Mouse (Mus musculus): ENCODE results near the gene Olfr15. TPM values are rescaled to one million over a fixed set of nuclear protein-coding genes. Genes with fewer than 3 reads are reported as not detected.
"Not testable (repeated sequence)": the region's sequence is repeated elsewhere in the genome, so short reads cannot be mapped to it uniquely, and the experiment has no call there.

The Olfr15 gene
- polyA plus RNA-seq, 1 experiment from 2014 or later, result not detected

DNA sequence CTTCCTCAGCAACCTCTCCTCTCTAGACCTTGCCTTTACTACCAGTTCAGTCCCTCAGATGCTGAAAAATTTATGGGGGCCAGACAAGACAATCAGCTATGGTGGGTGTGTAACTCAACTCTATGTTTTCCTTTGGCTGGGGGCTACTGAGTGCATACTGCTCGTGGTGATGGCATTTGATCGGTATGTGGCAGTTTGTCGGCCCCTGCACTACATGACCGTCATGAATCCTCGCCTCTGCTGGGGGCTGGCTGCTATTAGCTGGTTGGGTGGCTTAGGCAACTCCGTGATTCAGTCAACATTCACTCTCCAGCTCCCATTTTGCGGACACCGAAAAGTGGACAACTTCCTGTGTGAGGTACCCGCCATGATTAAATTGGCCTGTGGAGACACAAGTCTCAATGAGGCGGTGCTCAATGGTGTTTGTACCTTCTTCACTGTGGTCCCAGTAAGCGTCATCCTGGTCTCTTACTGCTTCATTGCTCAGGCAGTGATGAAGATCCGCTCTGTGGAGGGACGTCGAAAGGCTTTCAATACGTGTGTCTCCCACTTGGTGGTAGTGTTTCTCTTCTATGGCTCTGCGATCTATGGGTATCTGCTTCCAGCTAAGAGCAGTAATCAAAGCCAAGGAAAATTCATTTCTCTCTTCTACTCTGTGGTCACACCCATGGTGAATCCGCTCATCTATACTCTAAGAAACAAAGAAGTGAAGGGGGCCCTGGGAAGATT lies 8.6 kb downstream of the Olfr15 start:
- WGBS, result 56% methylated on average over 17 of the region's 17 CpGs
- H3K4me2 ChIP-seq (ENCODE audit: low read depth, low read length), result no peak overlapping the region
- H3K4me3 ChIP-seq (replicated peaks; ENCODE audit: low read length), result no peak overlapping the region
- H3K4me1 ChIP-seq (ENCODE audit: control insufficient read depth, insufficient read depth, low read length), result no peaks in the 10 kb centered on the region
- H3K9ac ChIP-seq (ENCODE audit: low read length), result no peak overlapping the region
- H3K27me3 ChIP-seq (ENCODE audit: control insufficient read depth, insufficient read depth, low read length), result no peaks in the 10 kb centered on the region
- H3K27ac ChIP-seq (ENCODE audit: low read length), result no peak overlapping the region
- ATAC-seq (ENCODE audit: insufficient read depth, low FRiP score), result 0 out of 2 replicates have a peak, but pooled peaks have one; percentile 37
- no peaks in the 10 kb centered on the region for H3K9me3 ChIP-seq (replicated peaks; ENCODE audit: control insufficient read depth, low read length)
- no peaks in the 10 kb centered on the region for H3K36me3 ChIP-seq (ENCODE audit: control insufficient read depth, insufficient read depth, low read length)

DNA sequence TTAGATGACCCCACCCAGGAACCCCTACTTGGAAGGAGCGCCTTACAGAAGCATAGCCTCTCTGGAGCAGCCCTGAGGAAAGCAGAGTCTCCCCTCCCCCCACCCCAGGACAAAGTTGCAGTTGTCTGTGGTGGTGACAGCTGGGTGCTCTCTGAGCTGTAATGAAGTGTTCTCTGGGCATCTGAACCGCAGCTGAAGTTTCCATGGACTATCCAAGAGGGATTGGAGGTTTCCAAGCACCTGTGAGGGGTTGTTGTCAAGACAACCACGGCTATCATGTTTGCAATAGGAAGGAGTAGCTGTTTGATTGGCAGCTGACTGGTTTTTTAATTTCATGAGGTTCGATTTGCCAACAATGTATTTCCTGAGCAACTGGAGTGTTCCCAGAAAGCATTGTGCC lies 12.3 kb downstream of the Olfr15 start:
- no peak for ATAC-seq (ENCODE audit: insufficient read depth, low FRiP score)
- Histone ChIP-seq H3K9ac (ENCODE audit: low read length) (no peak overlapping the region), H3K9me3 (replicated peaks; ENCODE audit: control insufficient read depth, low read length) (no peaks in the 10 kb centered on the region)

DNA sequence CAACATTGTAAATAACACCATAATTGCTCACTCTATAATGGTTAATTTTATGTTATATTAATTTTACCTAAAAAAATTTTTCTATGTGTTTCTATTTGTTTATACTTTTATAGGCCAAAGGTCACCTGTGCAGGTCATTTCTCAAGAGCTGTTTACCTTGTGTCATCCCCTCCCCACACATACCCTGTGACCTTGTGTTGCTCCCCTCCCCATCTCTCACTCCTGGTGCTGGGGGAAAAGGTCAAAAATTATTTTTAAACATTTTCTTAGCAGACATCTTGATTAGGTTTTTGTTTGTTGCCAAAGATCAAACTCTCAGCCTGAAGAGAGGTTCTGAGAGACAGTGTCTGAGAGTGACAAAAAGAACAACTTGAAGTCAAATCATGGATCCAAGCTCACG lies 13.1 kb downstream of the Olfr15 start:
- WGBS, result 61% methylated on average over 1 of the region's 1 CpGs
- no peak overlapping the region for H3K9ac ChIP-seq (ENCODE audit: low read length)
- H3K9me3 ChIP-seq (replicated peaks; ENCODE audit: control insufficient read depth, low read length), result no peaks in the 10 kb centered on the region
- no peaks in the 10 kb centered on the region for H3K27me3 ChIP-seq (ENCODE audit: control insufficient read depth, insufficient read depth, low read length)
- H3K4me2 ChIP-seq (ENCODE audit: low read depth, low read length), result no peak overlapping the region
- H3K4me3 ChIP-seq (replicated peaks; ENCODE audit: low read length), result no peak overlapping the region
- H3K27ac ChIP-seq (ENCODE audit: low read length), result no peak overlapping the region
- ATAC-seq (ENCODE audit: insufficient read depth, low FRiP score), result no peak
- H3K4me1 ChIP-seq (ENCODE audit: control insufficient read depth, insufficient read depth, low read length), result peaks cover 7% of the 10 kb centered on the region; the same call in 1 of the 2 replicates
- no peaks in the 10 kb centered on the region for H3K36me3 ChIP-seq (ENCODE audit: control insufficient read depth, insufficient read depth, low read length)

More for the DNA sequence above, 12.3 kb downstream of the Olfr15 start:
- Histone ChIP-seq H3K36me3 (ENCODE audit: control insufficient read depth, insufficient read depth, low read length) (no peaks in the 10 kb centered on the region), H3K4me1 (ENCODE audit: control insufficient read depth, insufficient read depth, low read length) (peaks cover 6% of the 10 kb centered on the region; the same call in 1 of the 2 replicates), H3K4me3 (replicated peaks; ENCODE audit: low read length) (no peak overlapping the region), H3K27ac (ENCODE audit: low read length) (no peak overlapping the region), H3K27me3 (ENCODE audit: control insufficient read depth, insufficient read depth, low read length) (no peaks in the 10 kb centered on the region), H3K4me2 (ENCODE audit: low read depth, low read length) (no peak overlapping the region)
- 24% methylated on average over 4 of the region's 4 CpGs for WGBS

DNA sequence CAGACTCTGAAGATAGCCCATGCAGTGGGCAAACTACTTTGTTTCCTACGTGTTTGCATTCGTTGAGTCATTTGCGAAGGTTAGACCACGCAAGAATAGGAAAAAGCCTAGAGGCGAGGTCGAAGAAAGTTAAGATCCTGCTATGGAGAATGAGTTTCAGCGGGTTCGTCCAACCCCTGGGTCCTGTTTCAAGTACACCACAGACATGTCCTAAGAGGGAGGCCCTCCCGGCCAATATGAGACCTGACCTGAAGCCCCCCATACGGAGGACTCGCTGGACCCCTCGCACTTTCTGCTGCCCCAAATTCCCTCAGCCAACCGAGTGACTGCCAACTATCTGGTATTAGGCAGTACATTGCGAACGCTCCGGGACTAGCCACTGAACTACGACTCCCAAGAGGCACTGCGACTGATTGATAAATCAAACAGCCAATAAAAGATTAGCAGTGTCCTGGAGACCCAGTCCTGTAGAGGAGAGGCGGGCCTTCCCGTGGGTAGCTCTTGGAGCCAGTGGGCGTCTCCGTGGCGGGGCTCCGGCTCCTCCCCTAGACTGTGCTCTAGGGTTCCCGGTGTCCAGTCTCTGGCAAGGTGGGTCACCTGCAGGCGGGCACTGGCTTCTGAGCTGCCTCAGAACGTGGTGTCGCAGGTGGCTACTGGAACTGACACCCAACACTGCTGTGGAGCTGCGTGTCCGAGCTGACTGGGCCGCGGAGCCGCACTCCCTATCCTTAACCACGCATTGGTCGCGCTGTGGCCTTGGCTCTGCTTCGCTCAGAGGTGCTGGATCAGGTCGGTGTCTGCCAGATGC lies 16.2 kb downstream of the Olfr15 start, which contains the start of gene Zfp174:
Gene Zfp174, plus strand, starts transcription at position 558 of the 808 bp plus-strand sequence.
- Histone ChIP-seq H3K9ac (ENCODE audit: low read length) (peak within 1 kb of the TSS; percentile 87), H3K27me3 (ENCODE audit: control insufficient read depth, insufficient read depth, low read length) (no peaks in the 10 kb centered on the region), H3K36me3 (ENCODE audit: control insufficient read depth, insufficient read depth, low read length) (no peaks in the 10 kb centered on the region), H3K4me3 (replicated peaks; ENCODE audit: low read length) (peak within 1 kb of the TSS; percentile 80), H3K4me2 (ENCODE audit: low read depth, low read length) (peak within 1 kb of the TSS; percentile 58), H3K4me1 (ENCODE audit: control insufficient read depth, insufficient read depth, low read length) (peaks cover 7% of the 10 kb centered on the region; the same call in 1 of the 2 replicates), H3K9me3 (replicated peaks; ENCODE audit: control insufficient read depth, low read length) (no peaks in the 10 kb centered on the region), H3K27ac (ENCODE audit: low read length) (no peak within 1 kb of the TSS)
- WGBS, result 3% methylated on average over 38 of the region's 38 CpGs
- ATAC-seq (ENCODE audit: insufficient read depth, low FRiP score), result peak; percentile 100

DNA sequence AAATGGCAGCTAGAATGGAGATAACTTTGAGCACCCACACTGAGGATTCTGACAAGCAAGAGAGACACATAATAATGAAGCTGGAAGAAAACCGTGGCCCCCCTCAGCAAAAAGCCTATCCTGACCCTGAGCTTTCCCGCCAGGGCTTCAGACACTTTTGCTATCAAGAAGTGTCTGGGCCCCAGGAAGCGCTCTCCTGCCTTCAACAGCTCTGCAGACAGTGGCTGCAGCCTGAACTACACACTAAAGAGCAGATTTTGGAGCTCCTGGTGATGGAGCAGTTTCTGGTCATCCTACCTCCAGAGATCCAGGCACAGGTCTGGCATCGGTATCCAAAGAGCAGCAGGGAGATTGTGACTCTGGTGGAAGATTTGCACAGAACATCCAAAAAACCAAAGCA lies 17.2 kb downstream of the Olfr15 start:
- Histone ChIP-seq H3K9me3 (replicated peaks; ENCODE audit: control insufficient read depth, low read length) (no peaks in the 10 kb centered on the region), H3K4me3 (replicated peaks; ENCODE audit: low read length) (peak overlapping the region; percentile 80), H3K36me3 (ENCODE audit: control insufficient read depth, insufficient read depth, low read length) (no peaks in the 10 kb centered on the region), H3K27me3 (ENCODE audit: control insufficient read depth, insufficient read depth, low read length) (no peaks in the 10 kb centered on the region), H3K27ac (ENCODE audit: low read length) (no peak overlapping the region), H3K4me1 (ENCODE audit: control insufficient read depth, insufficient read depth, low read length) (peaks cover 7% of the 10 kb centered on the region; the same call in 1 of the 2 replicates), H3K9ac (ENCODE audit: low read length) (peak overlapping the region; percentile 87), H3K4me2 (ENCODE audit: low read depth, low read length) (peak overlapping the region; percentile 58)
- no peak for ATAC-seq (ENCODE audit: insufficient read depth, low FRiP score)
- WGBS, result 66% methylated on average over 4 of the region's 4 CpGs

DNA sequence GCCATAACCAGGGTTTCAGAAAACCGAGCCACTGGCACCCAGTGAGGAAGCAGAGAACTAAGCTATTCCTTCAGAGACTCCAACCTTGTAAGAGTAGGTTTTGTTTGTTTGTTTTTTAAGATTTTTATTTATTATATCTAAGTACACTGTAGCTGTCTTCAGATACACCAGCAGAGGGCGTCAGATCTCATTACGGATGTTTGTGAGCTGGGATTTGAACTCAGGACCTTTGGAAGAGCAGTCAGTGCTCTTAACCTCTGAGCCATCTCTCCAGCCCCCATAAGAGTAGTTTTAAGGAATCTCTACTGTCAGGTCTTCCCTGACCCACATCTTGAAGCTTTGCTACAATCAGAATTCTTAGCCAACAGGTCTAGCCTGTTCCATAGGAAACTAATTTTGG lies 17.7 kb downstream of the Olfr15 start:
- Histone ChIP-seq H3K27me3 (ENCODE audit: control insufficient read depth, insufficient read depth, low read length) (no peaks in the 10 kb centered on the region), H3K4me2 (ENCODE audit: low read depth, low read length) (no peak overlapping the region), H3K27ac (ENCODE audit: low read length) (no peak overlapping the region), H3K9ac (ENCODE audit: low read length) (no peak overlapping the region), H3K9me3 (replicated peaks; ENCODE audit: control insufficient read depth, low read length) (no peaks in the 10 kb centered on the region), H3K36me3 (ENCODE audit: control insufficient read depth, insufficient read depth, low read length) (no peaks in the 10 kb centered on the region), H3K4me1 (ENCODE audit: control insufficient read depth, insufficient read depth, low read length) (peaks cover 7% of the 10 kb centered on the region; the same call in 1 of the 2 replicates), H3K4me3 (replicated peaks; ENCODE audit: low read length) (no peak overlapping the region)
- no peak for ATAC-seq (ENCODE audit: insufficient read depth, low FRiP score)
- 75% methylated on average over 3 of the region's 3 CpGs for WGBS

DNA sequence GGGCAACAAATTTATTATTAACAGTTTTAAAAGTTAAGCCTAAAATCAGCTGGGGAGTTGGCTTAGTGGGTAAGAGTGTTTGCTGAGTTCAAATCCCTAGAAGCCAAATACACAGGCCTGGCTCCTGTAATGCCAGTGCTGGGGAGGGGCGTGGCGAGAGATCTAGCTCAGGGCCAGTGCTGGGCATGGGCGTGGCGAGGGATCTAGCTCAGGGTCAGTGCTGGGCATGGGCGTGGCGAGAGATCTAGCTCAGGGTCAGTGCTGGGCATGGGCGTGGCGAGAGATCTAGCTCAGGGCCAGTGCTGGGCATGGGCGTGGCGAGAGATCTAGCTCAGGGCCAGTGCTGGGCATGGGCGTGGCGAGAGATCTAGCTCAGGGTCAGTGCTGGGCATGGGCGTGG lies 20.6 kb downstream of the Olfr15 start:
- H3K4me3 ChIP-seq (replicated peaks; ENCODE audit: low read length); H3K4me1 ChIP-seq (ENCODE audit: control insufficient read depth, insufficient read depth, low read length); H3K27me3 ChIP-seq (ENCODE audit: control insufficient read depth, insufficient read depth, low read length); H3K4me2 ChIP-seq (ENCODE audit: low read depth, low read length); H3K9me3 ChIP-seq (replicated peaks; ENCODE audit: control insufficient read depth, low read length); H3K27ac ChIP-seq (ENCODE audit: low read length); H3K9ac ChIP-seq (ENCODE audit: low read length); ATAC-seq (ENCODE audit: insufficient read depth, low FRiP score); H3K36me3 ChIP-seq (ENCODE audit: control insufficient read depth, insufficient read depth, low read length): not testable (repeated sequence)
- 86% methylated on average over 10 of the region's 13 CpGs for WGBS

DNA sequence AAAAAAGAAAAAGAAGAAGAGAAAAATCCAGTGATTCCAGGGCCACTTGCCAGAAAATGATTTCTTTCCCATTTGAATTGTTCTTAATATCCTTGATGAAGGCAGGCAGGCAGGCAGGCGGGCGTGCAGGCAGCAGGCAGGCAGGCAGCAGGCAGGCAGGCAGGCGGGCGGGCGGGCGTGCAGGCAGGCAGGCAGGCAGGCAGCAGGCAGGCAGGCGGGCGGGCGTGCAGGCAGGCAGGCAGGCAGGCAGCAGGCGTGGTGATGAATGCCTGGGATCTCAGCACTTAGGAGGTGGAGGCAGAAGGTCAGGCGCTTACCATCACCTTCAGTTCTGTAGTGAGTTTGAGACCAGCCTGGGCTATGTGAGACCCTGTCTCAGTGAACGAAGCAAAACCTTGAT lies 21.9 kb downstream of the Olfr15 start:
- Histone ChIP-seq H3K4me1 (ENCODE audit: control insufficient read depth, insufficient read depth, low read length) (peaks cover 5% of the 10 kb centered on the region; the same call in 1 of the 2 replicates), H3K9ac (ENCODE audit: low read length) (no peak overlapping the region), H3K36me3 (ENCODE audit: control insufficient read depth, insufficient read depth, low read length) (no peaks in the 10 kb centered on the region), H3K9me3 (replicated peaks; ENCODE audit: control insufficient read depth, low read length) (no peaks in the 10 kb centered on the region), H3K4me3 (replicated peaks; ENCODE audit: low read length) (no peak overlapping the region), H3K27me3 (ENCODE audit: control insufficient read depth, insufficient read depth, low read length) (no peaks in the 10 kb centered on the region), H3K4me2 (ENCODE audit: low read depth, low read length) (no peak overlapping the region), H3K27ac (ENCODE audit: low read length) (no peak overlapping the region)
- WGBS, result 44% methylated on average over 12 of the region's 12 CpGs
- 0 out of 2 replicates have a peak, but pooled peaks have one; percentile 44 for ATAC-seq (ENCODE audit: insufficient read depth, low FRiP score)

All from stomach, embryonic 16.5 days (tissue).